Mouse (Mus musculus): Measurements from ENCODE around the gene Exoc3l4. TPM values are rescaled to one million over a fixed set of nuclear protein-coding genes. Genes with fewer than 3 reads are reported as not detected.

Exoc3l4 gene
- total and polyA plus RNA-seq, 2 experiments from 2014 or later = 1.7 to 3.3 TPM

GRCm38 (mm10) chr12:111375559-111375958 lies 41.3 kb upstream of the Exoc3l4 start:
- H3K4me2 ChIP-seq (ENCODE audit: low read depth, low read length, poor library complexity, severe bottlenecking) = peak overlapping the region; percentile 88
- 69% methylated on average over 12 of the region's 12 CpGs for WGBS
- H3K4me1 ChIP-seq (ENCODE audit: insufficient read depth, low read length) = peaks cover 5% of the 10 kb centered on the region; the same call in 1 of the 2 replicates
- peak overlapping the region; percentile 75 for H3K4me3 ChIP-seq (ENCODE audit: low read depth, low read length)
- no peaks in the 10 kb centered on the region for H3K36me3 ChIP-seq (ENCODE audit: insufficient read depth, low read length)
- DNase-seq (ENCODE audit: low spot score) (no peak), ATAC-seq (ENCODE audit: low FRiP score) (no peak)
- H3K27me3 ChIP-seq (ENCODE audit: insufficient read depth, low read length) = no peaks in the 10 kb centered on the region
- TF ChIP-seq CTCF (IDR thresholded peaks at IDR 0.05) = no peak
- peak overlapping the region; percentile 97 for H3K9ac ChIP-seq (replicated peaks; ENCODE audit: low read length, poor library complexity, severe bottlenecking)
- peak overlapping the region; percentile 39; the same call in 1 of the 2 replicates for H3K27ac ChIP-seq (ENCODE audit: low read depth, low read length)
- no peaks in the 10 kb centered on the region for H3K9me3 ChIP-seq (ENCODE audit: low read length)

- H3K9ac ChIP-seq (replicated peaks; ENCODE audit: low read length, poor library complexity, severe bottlenecking) = peak overlapping the region; percentile 97
- no peak for DNase-seq (ENCODE audit: low spot score)
- H3K27ac ChIP-seq (ENCODE audit: low read depth, low read length) = peak overlapping the region; percentile 39; the same call in 1 of the 2 replicates
- no peak for ATAC-seq (ENCODE audit: low FRiP score)
- H3K4me2 ChIP-seq (ENCODE audit: low read depth, low read length, poor library complexity, severe bottlenecking) = peak overlapping the region; percentile 88
- no peaks in the 10 kb centered on the region for H3K36me3 ChIP-seq (ENCODE audit: insufficient read depth, low read length)
- H3K27me3 ChIP-seq (ENCODE audit: insufficient read depth, low read length) = no peaks in the 10 kb centered on the region
- 30% methylated on average over 6 of the region's 6 CpGs for WGBS
- H3K4me1 ChIP-seq (ENCODE audit: insufficient read depth, low read length) = peaks cover 5% of the 10 kb centered on the region; the same call in 1 of the 2 replicates
- no peak for TF ChIP-seq CTCF (IDR thresholded peaks at IDR 0.05)
- H3K4me3 ChIP-seq (ENCODE audit: low read depth, low read length) = peak overlapping the region; percentile 75
- no peaks in the 10 kb centered on the region for H3K9me3 ChIP-seq (ENCODE audit: low read length)
These were observed 40.8 kb upstream of the Exoc3l4 start for GRCm38 (mm10) chr12:111376053-111376452.

DNA sequence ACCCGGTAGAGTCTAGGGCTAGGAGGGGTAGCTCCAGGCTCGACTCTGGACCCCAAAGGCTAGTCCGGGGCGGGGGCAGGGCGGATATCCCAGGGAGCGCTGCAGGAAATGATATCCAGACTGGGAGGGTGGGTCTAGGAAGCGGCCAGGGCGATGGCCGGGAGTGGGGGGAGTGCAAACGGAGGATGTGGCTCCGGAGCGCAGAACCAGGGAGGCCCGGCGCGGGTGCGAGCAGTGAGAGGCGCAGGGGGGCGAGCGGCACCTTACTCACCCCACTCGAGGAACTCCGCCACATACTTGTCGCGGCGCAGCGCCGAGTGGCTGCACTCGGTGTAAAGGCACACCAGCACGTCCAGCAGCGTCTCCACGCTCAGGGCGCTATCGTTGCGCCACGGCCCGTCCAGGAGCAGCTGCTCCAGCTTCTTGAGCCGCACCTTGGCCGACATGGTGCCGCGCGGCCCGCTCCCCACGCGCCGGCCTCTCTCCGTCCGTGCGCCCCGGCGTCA lies 39.9 kb upstream of the Exoc3l4 start:
- Histone ChIP-seq H3K9ac (replicated peaks; ENCODE audit: low read length, poor library complexity, severe bottlenecking) (peak overlapping the region; percentile 97), H3K4me2 (ENCODE audit: low read depth, low read length, poor library complexity, severe bottlenecking) (peak overlapping the region; percentile 88), H3K4me1 (ENCODE audit: insufficient read depth, low read length) (peaks cover 5% of the 10 kb centered on the region; the same call in 1 of the 2 replicates), H3K4me3 (ENCODE audit: low read depth, low read length) (peak overlapping the region; percentile 75), H3K36me3 (ENCODE audit: insufficient read depth, low read length) (no peaks in the 10 kb centered on the region), H3K27ac (ENCODE audit: low read depth, low read length) (peak overlapping the region; percentile 89), H3K9me3 (ENCODE audit: low read length) (no peaks in the 10 kb centered on the region), H3K27me3 (ENCODE audit: insufficient read depth, low read length) (no peaks in the 10 kb centered on the region)
- no peak for TF ChIP-seq CTCF (IDR thresholded peaks at IDR 0.05)
- peak; percentile 21 for DNase-seq (ENCODE audit: low spot score)
- ATAC-seq (ENCODE audit: low FRiP score) = peak; percentile 27
- 0% methylated on average over 31 of the region's 49 CpGs for WGBS

- peaks cover 5% of the 10 kb centered on the region; the same call in 1 of the 2 replicates for H3K4me1 ChIP-seq (ENCODE audit: insufficient read depth, low read length)
- DNase-seq (ENCODE audit: low spot score) (peak; percentile 95), ATAC-seq (ENCODE audit: low FRiP score) (peak; percentile 95)
- no peaks in the 10 kb centered on the region for H3K36me3 ChIP-seq (ENCODE audit: insufficient read depth, low read length)
- WGBS = under 1% methylated on average over 64 of the region's 94 CpGs
- H3K9ac ChIP-seq (replicated peaks; ENCODE audit: low read length, poor library complexity, severe bottlenecking) = peak within 1 kb of the TSS; percentile 97
- no peaks in the 10 kb centered on the region for H3K27me3 ChIP-seq (ENCODE audit: insufficient read depth, low read length)
- no peak for TF ChIP-seq CTCF (IDR thresholded peaks at IDR 0.05)
- H3K4me2 ChIP-seq (ENCODE audit: low read depth, low read length, poor library complexity, severe bottlenecking) = peak within 1 kb of the TSS; percentile 88
- peak within 1 kb of the TSS; percentile 75 for H3K4me3 ChIP-seq (ENCODE audit: low read depth, low read length)
- peak within 1 kb of the TSS; percentile 89 for H3K27ac ChIP-seq (ENCODE audit: low read depth, low read length)
- no peaks in the 10 kb centered on the region for H3K9me3 ChIP-seq (ENCODE audit: low read length)
These were observed 39.3 kb upstream of the Exoc3l4 start, which contains the start of gene Cdc42bpb for GRCm38 (mm10) chr12:111377376-111377973. Gene Cdc42bpb, minus strand, starts transcription at chr12:111377718.

DNA sequence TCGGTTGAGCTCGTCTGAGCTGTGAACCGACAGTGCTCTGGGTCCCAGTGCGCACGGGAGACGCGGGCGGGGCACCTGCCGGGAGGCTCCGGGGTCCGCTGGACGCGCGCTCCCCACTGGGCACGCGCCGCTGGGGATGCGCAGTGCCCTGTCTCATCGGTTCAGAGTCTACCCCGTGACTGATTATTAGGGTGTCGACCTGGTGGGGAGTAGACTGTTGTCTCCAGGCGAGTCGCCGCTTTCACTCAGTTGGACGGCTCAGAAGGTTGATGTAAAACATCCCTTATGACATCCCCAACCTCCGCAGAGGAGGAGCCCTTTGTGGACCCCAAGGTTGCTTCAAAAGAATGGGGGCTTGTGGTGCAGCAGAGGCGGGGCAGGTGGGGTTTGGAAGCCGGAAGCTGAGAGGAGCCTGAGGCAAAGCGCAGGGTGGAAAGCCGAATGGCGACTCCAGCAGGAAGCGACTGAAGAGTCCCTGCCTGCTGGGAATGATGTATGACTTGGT lies 38.8 kb upstream of the Exoc3l4 start:
- WGBS = under 1% methylated on average over 27 of the region's 32 CpGs
- no peaks in the 10 kb centered on the region for H3K27me3 ChIP-seq (ENCODE audit: insufficient read depth, low read length)
- TF ChIP-seq CTCF (IDR thresholded peaks at IDR 0.05) = no peak
- DNase-seq (ENCODE audit: low spot score) (peak; percentile 61), ATAC-seq (ENCODE audit: low FRiP score) (peak; percentile 81)
- H3K9me3 ChIP-seq (ENCODE audit: low read length) = no peaks in the 10 kb centered on the region
- H3K4me2 ChIP-seq (ENCODE audit: low read depth, low read length, poor library complexity, severe bottlenecking) = peak overlapping the region; percentile 88
- H3K27ac ChIP-seq (ENCODE audit: low read depth, low read length) = peak overlapping the region; percentile 89
- H3K4me3 ChIP-seq (ENCODE audit: low read depth, low read length) = peak overlapping the region; percentile 75
- H3K4me1 ChIP-seq (ENCODE audit: insufficient read depth, low read length) = peaks cover 5% of the 10 kb centered on the region; the same call in 1 of the 2 replicates
- no peaks in the 10 kb centered on the region for H3K36me3 ChIP-seq (ENCODE audit: insufficient read depth, low read length)
- peak overlapping the region; percentile 97 for H3K9ac ChIP-seq (replicated peaks; ENCODE audit: low read length, poor library complexity, severe bottlenecking)

DNA sequence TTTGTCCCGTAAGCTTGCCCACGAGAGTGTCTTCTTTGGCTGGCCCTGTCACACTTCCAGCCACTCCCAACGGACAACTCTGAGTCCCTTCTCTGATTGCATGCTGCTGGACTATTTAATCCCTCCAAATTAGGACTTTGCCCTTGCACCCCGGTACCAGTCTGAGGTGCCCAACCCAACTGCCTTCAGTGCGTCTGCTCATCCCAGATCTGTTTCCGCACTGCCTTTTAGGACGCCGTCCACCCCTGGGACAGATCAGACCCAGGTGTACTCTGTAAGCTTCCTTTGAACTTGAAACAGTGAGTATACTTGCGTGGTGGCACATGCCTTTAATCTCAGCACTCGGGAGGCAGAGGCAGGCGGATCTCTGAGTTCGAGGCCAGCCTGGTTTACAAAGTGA lies 38.0 kb upstream of the Exoc3l4 start:
- WGBS = 71% methylated on average over 12 of the region's 12 CpGs
- TF ChIP-seq CTCF (IDR thresholded peaks at IDR 0.05) = no peak

More for the DNA sequence above, 38.0 kb upstream of the Exoc3l4 start:
- Histone ChIP-seq H3K36me3 (ENCODE audit: insufficient read depth, low read length) (no peaks in the 10 kb centered on the region), H3K4me1 (ENCODE audit: insufficient read depth, low read length) (peaks cover 5% of the 10 kb centered on the region; the same call in 1 of the 2 replicates), H3K4me3 (ENCODE audit: low read depth, low read length) (peak overlapping the region; percentile 75), H3K9ac (replicated peaks; ENCODE audit: low read length, poor library complexity, severe bottlenecking) (peak overlapping the region; percentile 97; the same call in 1 of the 2 replicates), H3K27me3 (ENCODE audit: insufficient read depth, low read length) (no peaks in the 10 kb centered on the region), H3K9me3 (ENCODE audit: low read length) (no peaks in the 10 kb centered on the region), H3K4me2 (ENCODE audit: low read depth, low read length, poor library complexity, severe bottlenecking) (peak overlapping the region; percentile 88), H3K27ac (ENCODE audit: low read depth, low read length) (no peak overlapping the region; the same call in 1 of the 2 replicates)
- DNase-seq (ENCODE audit: low spot score) = no peak
- no peak for ATAC-seq (ENCODE audit: low FRiP score)
